Mouse (Mus musculus) hindlimb bud, embryonic 11.5 days (tissue): ENCODE results near the gene Slc22a27.
"Not testable (repeated sequence)": the region's sequence is repeated elsewhere in the genome, so short reads cannot be mapped to it uniquely, and the experiment has no call there.

Experiments used
- DNase-seq: peaks from one replicate; pipeline ENCODE4 v3.0.0-alpha.2; 2012; ENCODE audit warnings: low read depth, low spot score; ENCODE audit errors: extremely low spot score

Slc22a27 gene

GRCm38 (mm10) chr19:7965927-7966326, at the start of gene Slc22a27:
Gene Slc22a27, minus strand, starts transcription at chr19:7966027.
- not testable (repeated sequence) for DNase-seq

GRCm38 (mm10) chr19:8011596-8011995, 45.8 kb upstream of the Slc22a27 start:
- not testable (repeated sequence) for DNase-seq

- not testable (repeated sequence) for DNase-seq
Measured at GRCm38 (mm10) chr19:8009086-8009485, 43.3 kb upstream of the Slc22a27 start.

GRCm38 (mm10) chr19:7968703-7969102, 2.9 kb upstream of the Slc22a27 start:
- DNase-seq, result no peak

GRCm38 (mm10) chr19:7966550-7966949, 723 bp upstream of the Slc22a27 start:
- DNase-seq, result not testable (repeated sequence)

GRCm38 (mm10) chr19:7939391-7939790, 26.4 kb downstream of the Slc22a27 start:
- not testable (repeated sequence) for DNase-seq

- no peak for DNase-seq
Measured at GRCm38 (mm10) chr19:7876626-7877025, 89.2 kb downstream of the Slc22a27 start.

GRCm38 (mm10) chr19:7829851-7830250, 136.0 kb downstream of the Slc22a27 start:
- DNase-seq, result no peak
